Mouse (Mus musculus) lung, adult 2 months (tissue): ENCODE data around the gene Znfx1. TPM values are rescaled to one million over a fixed set of nuclear protein-coding genes. Genes with fewer than 3 reads are reported as not detected.

ENCODE experiments used
- DNase-seq: peaks from one replicate; pipeline ENCODE4 v3.0.0; 2022
- H3K4me1 ChIP-seq: fragments of 200-500 bp; 2 replicates; pipeline ENCODE4 v1.6.1; 2011; ENCODE audit warnings: low read length; ENCODE audit not compliant: control insufficient read depth, insufficient read depth
- H3K4me3 ChIP-seq: fragments of 200-500 bp; replicated peaks from 2 replicates; pipeline ENCODE3; 2011; ENCODE audit warnings: low read depth, mild to moderate bottlenecking, control low read depth, low read length; ENCODE audit errors: extremely low read depth
- CTCF ChIP-seq: fragments of 200-500 bp; IDR thresholded peaks from 2 replicates; pipeline ENCODE4 v1.5.1; 2011; ENCODE audit warnings: mild to moderate bottlenecking, low read length, control low read depth; ENCODE audit not compliant: insufficient read depth
- POLR2A ChIP-seq: fragments of 200-500 bp; IDR thresholded peaks from 2 replicates; pipeline ENCODE4 v1.6.1; 2011; ENCODE audit warnings: low read depth, mild to moderate bottlenecking, control low read depth, low read length, borderline replicate concordance; ENCODE audit errors: extremely low read depth
- WGBS: fragments of 180-500 bp; shearing (Covaris S2); methylation state at CpG from one replicate; pipeline ENCODE4 v1.1.7; 2018; 5-methylcytosine and 5-hydroxymethylcytosine counted together
- polyA plus RNA-seq: library from polyadenylated mRNA; depleted of rRNA; stranded (reverse); fragments of >200 nt; gene quantifications from 2 replicates; pipeline ENCODE4 v1.2.3, GENCODE M21; 2012; rRNA removed

Znfx1 gene
- polyA plus RNA-seq, result 39.4 and 46.6 TPM in 2 replicates

DNA sequence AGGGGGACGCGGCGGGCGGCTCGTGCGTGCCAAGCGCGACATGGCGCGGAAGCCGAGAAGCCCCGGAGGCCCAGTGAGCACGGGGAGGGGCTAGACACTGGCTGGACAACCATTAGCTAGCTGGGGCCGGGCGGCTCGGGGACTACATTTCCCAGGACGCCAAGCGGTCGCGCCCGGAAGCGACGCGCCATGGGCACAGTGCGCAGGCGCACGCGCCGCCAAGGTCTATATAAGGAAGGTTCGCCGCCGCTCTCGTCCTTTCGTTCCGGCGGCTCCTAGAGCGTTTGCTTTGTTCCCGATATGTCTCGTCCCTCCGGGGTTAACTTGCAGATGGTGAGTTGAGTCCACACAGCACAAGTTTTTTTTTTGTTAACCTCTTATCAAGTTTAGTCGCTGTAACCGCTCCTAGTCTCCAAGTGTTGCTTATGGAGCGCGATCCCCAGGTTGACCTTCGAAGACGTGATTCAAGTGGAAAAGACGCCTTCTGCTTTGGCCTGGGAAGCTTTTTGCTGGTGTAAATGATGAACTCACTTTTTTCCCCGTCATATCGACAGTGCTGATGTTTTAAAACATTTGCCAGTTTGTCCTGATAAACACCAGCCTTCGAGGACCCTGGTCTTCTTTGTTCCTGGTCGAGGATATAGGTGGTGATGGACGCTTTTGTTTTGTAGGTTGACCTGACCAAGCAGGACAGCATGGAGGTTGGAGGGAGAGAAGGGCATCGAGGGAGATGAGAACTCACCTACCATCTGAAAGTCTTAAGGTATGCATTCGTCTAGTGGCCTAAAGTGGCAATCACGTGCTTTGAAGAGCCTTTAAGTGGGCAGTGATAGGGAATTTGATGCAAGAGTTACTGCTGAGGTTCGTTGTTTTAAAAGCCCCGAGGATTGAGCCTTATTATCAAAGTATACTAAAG lies at the start of gene Znfx1:
Gene Znfx1, minus strand, starts transcription at position 51 of the 916 bp plus-strand sequence.
- TF ChIP-seq CTCF (no peak), POLR2A (peak; percentile 100)
- WGBS, result under 1% methylated on average over 57 of the region's 57 CpGs
- peaks cover 21% of the 10 kb centered on the region; the same call in 1 of the 2 replicates for H3K4me1 ChIP-seq
- peak; percentile 97 for DNase-seq
- H3K4me3 ChIP-seq, result peak within 1 kb of the TSS; percentile 86

DNA sequence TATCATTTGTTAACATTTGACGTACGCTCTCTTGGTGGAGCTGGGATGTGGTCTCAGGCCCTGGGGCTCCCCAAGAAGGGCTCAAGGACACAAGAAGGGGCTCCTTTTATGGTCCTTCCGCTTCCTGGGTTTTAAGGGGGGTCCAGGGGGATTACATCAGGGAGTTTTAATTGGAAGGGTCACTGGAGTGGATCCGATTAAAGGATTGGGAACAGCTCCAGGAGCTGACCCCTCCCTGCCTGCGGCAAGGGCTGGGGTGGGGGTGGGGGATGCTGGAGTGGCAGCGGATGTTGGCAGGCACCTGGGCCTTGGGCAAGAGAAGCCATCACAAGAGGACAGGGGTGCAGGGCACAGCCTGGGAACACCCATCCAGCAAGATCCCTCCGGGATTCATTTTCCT lies 49.4 kb upstream of the Znfx1 start:
- Histone ChIP-seq H3K4me1 (no peaks in the 10 kb centered on the region), H3K4me3 (no peak overlapping the region)
- no peak for DNase-seq
- 58% methylated on average over 7 of the region's 7 CpGs for WGBS
- TF ChIP-seq CTCF, result no peak

DNA sequence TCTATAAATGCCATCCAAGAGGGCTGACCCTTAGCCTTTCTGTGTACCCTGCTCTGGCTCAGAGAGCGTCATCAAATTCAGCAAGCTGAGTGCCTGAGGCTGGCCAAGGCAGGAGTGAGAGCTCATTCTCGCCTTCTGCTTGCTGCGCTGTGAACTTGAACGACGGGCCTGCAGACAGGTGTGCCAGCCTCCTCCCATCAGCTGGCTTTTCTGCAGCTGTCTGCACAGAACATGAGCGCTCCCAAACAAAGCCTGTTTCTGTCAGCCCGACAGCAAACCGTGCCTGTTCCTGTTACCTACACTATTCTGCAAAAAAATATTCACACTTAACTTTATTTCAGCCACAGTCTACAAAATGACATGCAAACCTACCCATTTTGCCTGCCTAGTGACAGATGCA lies 46.7 kb upstream of the Znfx1 start:
- no peak for DNase-seq
- 75% methylated on average over 8 of the region's 8 CpGs for WGBS
- no peak for TF ChIP-seq POLR2A
- TF ChIP-seq CTCF, result no peak
- H3K4me1 ChIP-seq, result no peaks in the 10 kb centered on the region
- no peak overlapping the region for H3K4me3 ChIP-seq

DNA sequence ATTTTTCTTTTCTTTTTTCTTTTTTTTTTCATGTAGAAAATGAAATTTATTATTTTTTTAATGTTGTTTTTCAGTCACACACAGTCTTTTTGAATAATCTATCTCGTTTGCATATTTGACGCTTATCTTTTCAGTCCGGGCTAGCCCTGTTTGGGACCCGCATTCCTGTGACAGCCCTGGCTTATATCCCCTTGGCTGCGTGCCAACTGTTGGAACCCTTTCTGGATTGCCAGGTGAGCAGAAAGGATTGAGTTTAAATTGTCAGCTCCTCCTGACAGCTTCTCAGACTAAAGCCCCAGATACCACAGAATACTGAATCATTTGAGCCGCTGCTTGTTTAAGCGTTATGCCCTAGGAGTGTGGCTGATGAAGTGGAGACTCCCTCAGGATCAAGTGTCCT lies 40.7 kb upstream of the Znfx1 start:
- TF ChIP-seq CTCF, result no peak
- no peak for TF ChIP-seq POLR2A
- Histone ChIP-seq H3K4me3 (no peak overlapping the region), H3K4me1 (no peaks in the 10 kb centered on the region)
- no peak for DNase-seq
- 54% methylated on average over 7 of the region's 7 CpGs for WGBS

DNA sequence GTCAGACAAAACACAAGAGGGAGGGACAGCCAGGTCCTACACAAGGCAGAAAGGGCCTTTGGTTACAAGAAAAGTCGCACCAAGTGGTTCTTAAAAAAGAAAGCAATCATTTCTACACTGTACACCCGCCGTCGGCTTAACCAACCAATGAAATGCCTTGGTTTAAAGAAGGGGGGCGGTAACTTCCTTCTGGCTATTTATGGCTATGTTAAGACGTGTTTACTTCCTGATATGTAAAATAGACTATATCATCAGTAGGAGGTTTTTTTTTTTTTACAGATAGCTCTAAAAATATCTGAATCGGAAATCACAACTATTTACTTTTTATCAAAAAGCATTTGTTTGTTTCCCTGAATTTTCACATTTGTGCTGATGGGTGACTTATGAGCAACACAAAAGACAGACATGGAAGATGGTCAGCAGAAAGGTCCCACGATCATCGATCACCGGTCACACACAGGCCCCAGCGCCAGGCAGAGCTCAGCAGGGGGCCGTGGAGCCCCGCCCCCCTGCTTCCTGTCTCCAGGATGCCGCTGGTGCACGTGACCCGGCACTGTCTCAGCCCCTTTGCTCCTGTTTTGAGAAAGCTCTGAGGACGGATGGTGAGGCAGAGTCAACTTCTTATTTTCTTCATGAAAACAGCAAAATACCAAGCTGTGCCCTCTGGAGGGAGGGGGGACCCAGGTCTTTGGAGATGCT lies 39.1 kb upstream of the Znfx1 start:
- no peak for TF ChIP-seq POLR2A
- TF ChIP-seq CTCF, result no peak
- no peak for DNase-seq
- Histone ChIP-seq H3K4me3 (no peak overlapping the region), H3K4me1 (no peaks in the 10 kb centered on the region)
- WGBS, result 39% methylated on average over 17 of the region's 17 CpGs

DNA sequence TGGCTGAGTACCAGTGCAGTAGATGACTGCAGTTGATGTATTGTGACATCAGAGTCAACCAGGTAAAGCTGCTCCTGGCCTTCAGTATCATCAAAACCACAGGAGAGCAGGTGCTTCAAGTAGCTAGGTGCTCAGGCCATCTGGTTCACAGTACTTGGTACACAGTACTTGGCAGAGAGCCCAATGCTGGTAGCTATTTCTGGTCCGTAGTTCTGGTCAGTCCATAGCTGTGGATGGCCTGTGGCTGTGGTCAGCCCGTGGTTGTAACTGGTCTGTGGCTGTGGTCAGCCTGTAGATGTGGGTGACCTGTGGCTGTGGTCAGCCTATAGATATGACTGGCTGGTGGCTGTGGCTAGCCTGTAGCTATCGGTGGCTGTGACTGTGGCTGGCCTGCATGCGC lies 31.9 kb upstream of the Znfx1 start:
- 79% methylated on average over 4 of the region's 4 CpGs for WGBS
- Histone ChIP-seq H3K4me1 (no peaks in the 10 kb centered on the region), H3K4me3 (no peak overlapping the region)
- DNase-seq, result no peak
- TF ChIP-seq POLR2A (no peak), CTCF (no peak)

DNA sequence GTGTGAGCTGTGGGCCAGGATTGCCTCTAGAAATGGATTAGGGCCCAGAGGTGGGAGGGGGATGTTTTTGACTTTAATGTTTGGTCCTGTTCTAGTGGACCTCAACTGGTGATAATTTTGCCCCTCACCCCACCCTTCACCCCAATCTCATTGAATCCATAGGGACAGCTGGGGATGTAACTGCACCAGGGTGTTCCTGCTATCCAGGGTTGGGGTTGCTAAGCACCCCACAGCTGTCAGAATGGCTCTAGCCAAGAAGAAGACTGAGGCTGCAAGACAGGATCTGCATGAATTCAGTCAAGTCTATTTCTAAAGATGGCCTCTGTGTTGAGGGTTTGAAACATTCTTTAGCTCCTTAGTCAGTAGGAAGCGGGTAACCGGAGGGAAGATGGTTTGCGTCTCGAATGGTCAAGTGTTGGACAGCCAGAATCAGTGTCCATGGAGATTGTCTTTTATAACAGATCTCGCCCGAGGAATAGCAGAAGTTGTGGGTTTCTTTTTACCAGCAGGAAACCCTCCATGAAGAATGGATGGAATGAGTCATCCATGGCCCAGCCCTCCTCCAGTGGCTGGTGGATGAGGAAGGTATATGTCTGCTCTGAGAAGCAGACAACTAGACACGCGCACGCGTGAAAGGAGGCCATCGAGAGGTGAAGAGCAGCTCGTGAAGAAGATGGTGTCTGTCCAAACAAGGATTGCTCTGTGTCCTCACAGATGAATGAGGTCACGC lies 30.5 kb upstream of the Znfx1 start:
- no peak for DNase-seq
- no peaks in the 10 kb centered on the region for H3K4me1 ChIP-seq
- WGBS, result 77% methylated on average over 13 of the region's 13 CpGs
- H3K4me3 ChIP-seq, result no peak overlapping the region
- TF ChIP-seq CTCF (no peak), POLR2A (no peak)

DNA sequence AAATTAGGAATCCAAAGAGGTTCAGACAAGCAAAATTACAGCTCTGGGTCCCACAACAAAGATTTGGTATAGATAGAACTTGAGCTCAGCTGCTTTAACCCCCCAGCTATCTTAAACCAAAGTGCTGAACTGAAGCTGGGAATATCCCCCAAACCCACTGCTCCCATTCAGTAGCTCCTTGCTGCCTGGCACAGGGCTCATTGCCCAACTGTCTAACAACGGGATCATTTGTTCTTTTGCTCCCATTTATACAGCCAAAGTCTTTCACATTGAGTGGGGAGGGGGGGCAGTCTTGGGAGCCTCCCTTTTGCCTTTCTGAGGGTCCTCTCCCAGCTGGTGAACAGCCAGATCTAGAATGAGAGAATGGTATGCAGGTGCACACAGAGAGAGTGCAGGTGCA lies 27.5 kb upstream of the Znfx1 start:
- DNase-seq, result no peak
- 55% methylated on average over 1 of the region's 1 CpGs for WGBS
- Histone ChIP-seq H3K4me1 (peaks cover 3% of the 10 kb centered on the region; the same call in 1 of the 2 replicates), H3K4me3 (no peak overlapping the region)
- no peak for TF ChIP-seq CTCF
- TF ChIP-seq POLR2A, result no peak

DNA sequence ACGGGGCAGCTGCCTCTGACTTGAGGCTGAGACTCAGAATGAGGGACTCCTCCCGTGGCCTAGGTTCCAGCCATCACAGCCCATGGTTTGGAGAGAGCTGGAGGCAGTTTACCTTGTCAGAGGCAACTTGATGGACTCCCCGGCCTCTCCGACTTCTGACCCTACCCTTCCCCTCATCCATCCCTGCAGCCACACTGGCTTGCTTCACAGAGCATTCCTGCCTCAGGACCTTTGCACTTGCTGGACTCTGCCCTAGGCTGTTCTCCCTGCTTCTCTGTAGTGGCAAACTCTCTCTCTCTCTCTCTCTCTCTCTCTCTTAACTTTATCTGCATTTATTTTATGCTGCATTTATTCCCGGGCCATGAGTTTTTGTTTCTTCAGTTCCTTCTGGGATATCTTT lies 24.0 kb upstream of the Znfx1 start:
- Histone ChIP-seq H3K4me1 (peaks cover 3% of the 10 kb centered on the region; the same call in 1 of the 2 replicates), H3K4me3 (no peak overlapping the region)
- no peak for DNase-seq
- WGBS, result 68% methylated on average over 5 of the region's 5 CpGs
- TF ChIP-seq CTCF (no peak), POLR2A (no peak)
